Mouse (Mus musculus) T-helper 1 cell (primary cell): ENCODE results near the gene 4931406P16Rik.
"Not testable (repeated sequence)": the region's sequence is repeated elsewhere in the genome, so short reads cannot be mapped to it uniquely, and the experiment has no call there.

ENCODE experiments used
- in situ Hi-C: fragments of 300-600 bp; cut with MboI, MseI; formaldehyde crosslinking; loops from one replicate; pipeline ENCODE4 v1.15.1; 2025; ENCODE audit warnings: high pct_unique_total_duplicates

The 4931406P16Rik gene

GRCm38 (mm10) chr7:34216474-34216873 lies 96.9 kb downstream of the 4931406P16Rik start:
- in situ Hi-C loops = loop anchor here (5.0 kb wide), 1 partner anchor 59 kb away; no protein-coding TSS in a partner anchor

- in situ Hi-C loops = loop anchor here (5.0 kb wide), 1 partner anchor 58 kb away; no protein-coding TSS in a partner anchor
These were observed 97.9 kb downstream of the 4931406P16Rik start for GRCm38 (mm10) chr7:34215481-34215880.

DNA sequence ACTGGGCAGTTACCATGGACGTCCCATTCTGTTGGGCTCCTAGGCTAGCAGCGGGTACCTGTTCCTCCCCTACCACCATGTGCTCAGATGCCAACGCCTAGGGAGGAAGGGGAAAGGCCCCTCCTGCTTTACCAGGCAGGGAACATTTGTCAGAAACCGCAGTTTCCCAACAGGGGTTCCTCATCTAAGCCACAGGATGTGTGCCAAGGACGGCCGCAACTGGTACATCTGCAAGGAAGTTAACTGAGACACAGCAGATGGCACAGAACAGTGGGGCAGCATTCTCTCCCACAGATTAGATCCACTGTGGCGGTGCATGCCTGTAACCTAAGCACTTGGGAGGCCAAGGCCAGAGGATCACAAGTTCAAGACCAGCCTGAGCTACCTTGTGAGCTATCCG lies 98.7 kb downstream of the 4931406P16Rik start:
- in situ Hi-C loops = loop anchor here (5.0 kb wide), 1 partner anchor 57 kb away; no protein-coding TSS in a partner anchor

DNA sequence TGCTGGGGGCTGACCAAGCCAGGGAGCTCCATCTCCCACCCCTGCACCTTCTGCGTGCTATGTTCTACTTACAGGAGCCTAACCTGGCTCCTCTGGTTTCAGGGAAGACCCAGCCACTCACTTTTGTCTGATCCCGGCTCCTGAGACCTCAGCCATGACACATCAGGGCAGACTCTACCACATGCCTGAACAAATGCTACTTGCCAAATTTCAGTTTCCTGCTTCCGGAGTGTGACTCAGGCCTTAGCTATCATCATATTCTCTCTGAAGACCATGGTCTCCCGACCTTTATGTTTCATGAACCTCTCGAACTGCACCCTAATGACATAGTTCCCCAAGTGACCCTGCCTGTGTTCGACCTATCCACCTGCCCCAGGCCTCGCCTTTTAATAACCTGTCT lies 100.1 kb downstream of the 4931406P16Rik start:
- in situ Hi-C loops = no loop called here

GRCm38 (mm10) chr7:34208027-34208745 lies 105.2 kb downstream of the 4931406P16Rik start:
- in situ Hi-C loops = no loop called here

DNA sequence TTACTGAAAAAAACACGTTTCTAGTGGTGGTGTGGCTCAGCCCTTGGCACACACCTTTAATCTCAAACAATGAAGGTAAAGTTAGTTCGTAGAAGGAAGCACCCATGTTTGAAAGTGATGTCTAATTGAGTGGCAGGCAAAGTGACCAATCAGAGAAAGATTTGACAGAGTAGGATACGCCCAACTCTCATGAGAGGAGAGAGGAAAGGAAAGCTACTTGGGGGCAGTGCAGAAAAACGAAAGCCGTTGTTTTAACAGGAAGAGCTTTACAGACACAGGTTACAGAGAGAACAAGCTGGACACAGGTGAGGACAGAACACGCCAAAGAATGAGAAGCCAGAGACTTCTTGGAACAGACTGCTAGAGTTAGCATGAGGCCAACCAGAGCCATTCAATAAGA lies 107.0 kb downstream of the 4931406P16Rik start:
- in situ Hi-C loops = no loop called here

- in situ Hi-C loops = not testable (repeated sequence)
These were observed 111.2 kb downstream of the 4931406P16Rik start for GRCm38 (mm10) chr7:34202147-34202546.

DNA sequence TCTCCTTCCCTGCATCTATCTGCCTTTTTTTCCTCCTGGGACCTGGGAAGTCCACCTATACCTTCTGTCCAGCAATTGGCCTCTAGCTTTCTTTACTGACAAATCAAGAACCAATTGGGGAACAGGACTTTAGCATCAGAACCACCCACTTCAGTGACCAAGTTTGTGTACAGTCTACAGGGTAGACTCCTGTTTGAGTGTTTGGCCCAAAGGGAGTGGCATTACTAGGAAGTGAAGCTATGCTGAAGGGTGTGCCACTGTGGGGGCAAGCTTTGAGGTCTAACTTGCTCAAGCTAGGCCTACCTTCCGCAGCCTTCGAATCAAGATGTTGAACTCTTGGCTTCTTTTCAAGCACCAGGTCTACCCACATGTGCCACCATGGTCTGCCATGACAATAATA lies 112.5 kb downstream of the 4931406P16Rik start:
- in situ Hi-C loops = no loop called here

DNA sequence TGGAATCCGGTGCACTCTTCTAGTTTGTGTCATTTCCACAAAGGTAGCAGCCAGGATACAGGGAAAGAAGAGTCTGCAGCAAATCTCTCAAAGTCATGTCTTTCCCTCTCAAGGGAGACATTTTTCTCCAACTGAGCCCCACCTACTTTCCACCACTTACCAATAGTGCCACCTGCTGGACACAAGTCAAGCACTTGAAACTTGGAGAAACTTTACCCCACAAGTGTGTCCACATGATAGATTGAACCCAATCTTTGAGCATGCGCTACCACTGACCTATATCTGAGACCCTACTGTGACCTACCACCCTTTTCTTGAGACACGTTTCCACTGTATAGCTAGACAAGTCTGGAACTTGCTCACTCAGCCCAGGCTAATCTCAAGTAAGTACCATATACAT lies 115.0 kb downstream of the 4931406P16Rik start:
- in situ Hi-C loops = loop anchor here (25.0 kb wide), 1 partner anchor 1589 kb away; no protein-coding TSS in a partner anchor

DNA sequence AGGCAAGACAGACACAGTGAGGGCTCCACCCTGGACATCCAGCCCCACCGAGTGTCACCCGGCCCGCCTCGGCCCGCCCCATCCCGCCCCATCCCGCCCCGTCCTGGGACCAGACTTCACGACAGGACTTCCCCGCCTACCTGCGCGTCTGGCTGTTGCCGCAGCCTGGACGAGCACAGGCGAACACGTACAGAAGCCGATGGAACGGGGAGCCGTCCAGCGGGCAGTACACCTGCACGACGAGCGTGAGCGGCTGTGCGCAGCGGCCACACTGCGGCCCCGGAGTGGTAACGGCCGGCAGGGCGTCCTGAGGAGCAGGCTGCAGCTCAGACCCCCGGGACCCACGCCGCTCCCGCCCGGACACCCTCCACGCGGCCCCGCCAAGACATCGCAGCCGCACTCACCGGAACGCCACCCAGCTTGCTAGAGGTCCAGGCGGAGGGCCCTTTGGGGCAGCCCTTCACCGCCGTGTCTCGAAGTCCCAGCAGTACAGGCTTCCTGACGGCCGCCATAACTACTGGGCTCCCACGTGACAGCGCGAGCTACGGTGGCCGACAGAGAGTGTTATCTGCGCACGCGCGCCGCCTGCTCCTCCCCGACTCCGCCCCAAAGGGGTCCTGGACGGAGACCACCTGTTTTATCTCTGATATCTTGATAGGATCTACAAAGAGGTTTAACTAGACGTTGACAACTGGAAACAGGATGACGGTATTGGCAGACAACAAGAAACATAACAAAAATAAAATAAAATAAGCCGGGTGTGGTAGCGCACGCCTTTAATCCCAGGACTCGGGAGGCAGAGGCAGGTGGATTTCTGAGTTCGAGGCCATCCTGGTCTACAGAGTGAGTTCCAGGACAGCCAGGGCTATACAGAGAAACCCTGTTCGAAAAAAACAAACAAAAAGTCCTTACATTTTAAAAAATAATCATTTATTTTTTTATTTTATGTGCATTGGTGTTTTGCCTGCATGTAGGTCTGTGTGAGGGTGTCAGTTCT lies 116.9 kb downstream of the 4931406P16Rik start, which contains the start of gene Pdcd2l:
Gene Pdcd2l, minus strand, starts transcription at position 530 of the 997 bp plus-strand sequence.
- in situ Hi-C loops = loop anchor here (25.0 kb wide), 1 partner anchor 1591 kb away; no protein-coding TSS in a partner anchor

- in situ Hi-C loops = loop anchor here (25.0 kb wide), 1 partner anchor 1592 kb away; no protein-coding TSS in a partner anchor
These were observed 117.7 kb downstream of the 4931406P16Rik start for GRCm38 (mm10) chr7:34195632-34196031.

GRCm38 (mm10) chr7:34192825-34193224 lies 120.5 kb downstream of the 4931406P16Rik start:
- in situ Hi-C loops = loop anchor here (25.0 kb wide), 1 partner anchor 1594 kb away; no protein-coding TSS in a partner anchor

DNA sequence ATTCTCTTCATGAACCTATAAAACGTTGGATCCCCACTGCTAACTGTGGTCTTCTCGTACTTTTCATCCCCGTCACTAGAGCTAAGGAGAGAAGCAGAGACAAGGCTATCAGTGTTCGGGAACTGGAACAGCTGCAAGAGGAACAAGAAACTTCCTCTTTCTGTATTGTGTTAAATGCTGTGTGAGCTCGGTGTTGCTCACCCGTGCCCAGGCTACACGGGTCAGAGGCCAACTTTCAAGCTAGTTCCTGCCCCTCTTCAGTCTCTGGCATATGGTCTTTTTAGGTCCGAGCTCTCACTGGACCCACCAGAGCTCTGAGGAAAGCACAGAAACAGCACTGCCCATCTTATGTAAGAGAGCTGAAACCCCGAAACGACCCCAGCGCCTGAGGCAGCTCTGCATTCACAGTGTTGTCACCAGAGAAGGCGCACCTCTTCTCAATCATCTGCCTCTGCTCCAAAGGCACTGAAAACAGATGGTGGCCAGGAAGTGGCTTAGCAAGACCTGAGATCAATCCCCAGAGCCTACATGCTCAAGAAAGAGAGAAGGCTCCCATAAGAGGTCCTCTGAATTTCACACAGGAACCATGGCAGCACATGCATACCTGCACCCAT lies 123.9 kb downstream of the 4931406P16Rik start:
- in situ Hi-C loops = loop anchor here (25.0 kb wide), 1 partner anchor 1598 kb away; no protein-coding TSS in a partner anchor
